Mouse (Mus musculus) liver, adult 2 months (tissue): ENCODE measurements around the gene Gpr171. TPM values are rescaled to one million over a fixed set of nuclear protein-coding genes. Genes with fewer than 3 reads are reported as not detected.
"Not testable (repeated sequence)": the region's sequence is repeated elsewhere in the genome, so short reads cannot be mapped to it uniquely, and the experiment has no call there.

Experiments
- DNase-seq: peaks from one replicate; pipeline ENCODE4 v3.0.0-alpha.2; 2011; ENCODE audit warnings: low read depth, low spot score; ENCODE audit errors: extremely low read depth
- H3K27ac ChIP-seq: fragments of 200-500 bp; replicated peaks from 2 replicates; pipeline ENCODE4 v1.5.1; 2012; ENCODE audit warnings: low read depth, mild to moderate bottlenecking, control low read depth, inconsistent platforms, low read length; ENCODE audit not compliant: insufficient read depth
- H3K27me3 ChIP-seq: fragments of 200-500 bp; 2 replicates; pipeline ENCODE4 v1.6.1; 2012; ENCODE audit warnings: mild to moderate bottlenecking, moderate library complexity, low read length, inconsistent platforms; ENCODE audit not compliant: control insufficient read depth, insufficient read depth
- H3K36me3 ChIP-seq: fragments of 200-500 bp; 2 replicates; pipeline ENCODE4 v1.6.1; 2012; ENCODE audit warnings: low read length, inconsistent platforms; ENCODE audit not compliant: control insufficient read depth, insufficient read depth
- H3K4me1 ChIP-seq: fragments of 200-500 bp; 2 replicates; pipeline ENCODE4 v1.6.1; 2011; ENCODE audit warnings: low read length; ENCODE audit not compliant: control insufficient read depth, insufficient read depth
- H3K4me3 ChIP-seq: fragments of 200-500 bp; 2 replicates; pipeline ENCODE4 v1.5.1; 2011; ENCODE audit warnings: low read depth, mild to moderate bottlenecking, control low read depth, low read length, moderate library complexity; ENCODE audit not compliant: insufficient read depth
- H3K79me2 ChIP-seq: fragments of 200-500 bp; 2 replicates; pipeline ENCODE4 v1.6.1; 2012; ENCODE audit warnings: inconsistent platforms, mild to moderate bottlenecking, low read length, moderate library complexity; ENCODE audit not compliant: control insufficient read depth, insufficient read depth
- H3K9ac ChIP-seq: fragments of 200-500 bp; 2 replicates; pipeline ENCODE4 v1.6.1; 2012; ENCODE audit warnings: low read depth, mild to moderate bottlenecking, control low read depth, inconsistent platforms, low read length
- CTCF ChIP-seq: fragments of 200-500 bp; IDR thresholded peaks from 2 replicates; pipeline ENCODE4 v1.5.1; 2011; ENCODE audit warnings: low read depth, low read length, control low read depth
- POLR2A ChIP-seq: fragments of 200-500 bp; IDR thresholded peaks from 2 replicates; pipeline ENCODE4 v1.6.1; 2011; ENCODE audit warnings: low read length, control low read depth; ENCODE audit not compliant: insufficient read depth; ENCODE audit errors: extremely low read depth
- WGBS: fragments of 180-500 bp; shearing (Covaris S2); methylation state at CpG from one replicate; pipeline ENCODE4 v1.1.7; 2018; 5-methylcytosine and 5-hydroxymethylcytosine counted together
- polyA plus RNA-seq: library from polyadenylated mRNA; depleted of rRNA; stranded (reverse); fragments of >200 nt; gene quantifications from 2 replicates; pipeline ENCODE4 v1.2.3, GENCODE M21; 2012
- total RNA-seq: library from RNA; depleted of rRNA; stranded (reverse); fragments of >200 nt; gene quantifications from 2 replicates; pipeline ENCODE4 v1.2.3, GENCODE M21; 2014

Gene Gpr171
- total and polyA plus RNA-seq, 2 experiments: 0.09 to 0.28 TPM

- Histone ChIP-seq H3K4me3 (no peak overlapping the region), H3K36me3 (no peaks in the 10 kb centered on the region), H3K27ac (no peak overlapping the region), H3K27me3 (no peaks in the 10 kb centered on the region), H3K79me2 (no peaks in the 10 kb centered on the region), H3K4me1 (no peaks in the 10 kb centered on the region), H3K9ac (no peak overlapping the region)
- TF ChIP-seq POLR2A: no peak
- no peak for TF ChIP-seq CTCF
- no peak for DNase-seq
- 69% methylated on average over 7 of the region's 7 CpGs for WGBS
These were observed 20.7 kb downstream of the Gpr171 start for GRCm38 (mm10) chr3:59080919-59081318.

GRCm38 (mm10) chr3:59080293-59080916 is 21.2 kb downstream of the Gpr171 start:
- Histone ChIP-seq H3K9ac (no peak overlapping the region), H3K27ac (no peak overlapping the region)
- 72% methylated on average over 6 of the region's 6 CpGs for WGBS

GRCm38 (mm10) chr3:59079327-59079726 is 22.3 kb downstream of the Gpr171 start:
- Histone ChIP-seq H3K4me3 (no peak overlapping the region), H3K36me3 (no peaks in the 10 kb centered on the region), H3K4me1 (no peaks in the 10 kb centered on the region), H3K9ac (no peak overlapping the region), H3K27me3 (no peaks in the 10 kb centered on the region), H3K79me2 (no peaks in the 10 kb centered on the region), H3K27ac (no peak overlapping the region)
- peak; percentile 80 for DNase-seq
- TF ChIP-seq CTCF: peak; percentile 57
- TF ChIP-seq POLR2A: no peak
- WGBS: 32% methylated on average over 4 of the region's 4 CpGs

More at GRCm38 (mm10) chr3:59080293-59080916, 21.2 kb downstream of the Gpr171 start:
- TF ChIP-seq CTCF (no peak), POLR2A (no peak)
- DNase-seq: no peak
- Histone ChIP-seq H3K79me2 (no peaks in the 10 kb centered on the region), H3K4me3 (no peak overlapping the region), H3K27me3 (no peaks in the 10 kb centered on the region), H3K36me3 (no peaks in the 10 kb centered on the region), H3K4me1 (no peaks in the 10 kb centered on the region)

GRCm38 (mm10) chr3:59078585-59078984 is 23.0 kb downstream of the Gpr171 start:
- no peaks in the 10 kb centered on the region for H3K79me2 ChIP-seq
- H3K27ac ChIP-seq: no peak overlapping the region
- H3K9ac ChIP-seq: no peak overlapping the region
- WGBS: 84% methylated on average over 11 of the region's 11 CpGs
- H3K4me3 ChIP-seq: no peak overlapping the region
- no peak for TF ChIP-seq POLR2A
- no peak for TF ChIP-seq CTCF
- no peak for DNase-seq
- H3K4me1 ChIP-seq: no peaks in the 10 kb centered on the region
- no peaks in the 10 kb centered on the region for H3K27me3 ChIP-seq
- H3K36me3 ChIP-seq: no peaks in the 10 kb centered on the region

- whole genome bisulfite sequencing: 23% methylated on average over 4 of the region's 4 CpGs
- no peak overlapping the region for H3K9ac ChIP-seq
- H3K36me3 ChIP-seq: no peaks in the 10 kb centered on the region
- no peaks in the 10 kb centered on the region for H3K27me3 ChIP-seq
- H3K79me2 ChIP-seq: no peaks in the 10 kb centered on the region
- no peak overlapping the region for H3K4me3 ChIP-seq
- TF ChIP-seq CTCF (peak; percentile 52), POLR2A (no peak)
- H3K4me1 ChIP-seq: no peaks in the 10 kb centered on the region
- DNase-seq: no peak
- H3K27ac ChIP-seq: no peak overlapping the region
These were observed 24.3 kb downstream of the Gpr171 start for GRCm38 (mm10) chr3:59077278-59077677.

- not testable (repeated sequence) for H3K27ac ChIP-seq, DNase-seq, H3K27me3 ChIP-seq, H3K4me1 ChIP-seq, H3K79me2 ChIP-seq, H3K36me3 ChIP-seq, H3K9ac ChIP-seq, H3K4me3 ChIP-seq
- 80% methylated on average over 1 of the region's 1 CpGs for WGBS
These were observed 32.5 kb downstream of the Gpr171 start for GRCm38 (mm10) chr3:59069071-59069470.
